Comparison of ENCODE assay signal across 8 mouse cellular contexts in genomic region chrX:85879198-85879977, GRCm38 (mm10). TPM values are rescaled to one million over a fixed set of nuclear protein-coding genes. Genes with fewer than 3 reads are reported as not detected.
A peak's percentile ranks its signal among the peaks of the same experiment; 100 is the strongest.
DNase-seq lines count a peak whose midpoint lies in the region; ATAC-seq lines count a peak whose summit lies in the region.

No protein-coding gene starts in this region.

- H3K36me3 ChIP-seq in hindbrain, embryonic 14.5 days (replicated peaks; ENCODE audit: control insufficient read depth, insufficient read depth): no peaks in the 10 kb centered on the region
- H3K36me3 ChIP-seq in hindbrain, embryonic 13.5 days: no peaks in the 10 kb centered on the region
- H3K36me3 ChIP-seq in neural tube, embryonic 15.5 days: no peaks in the 10 kb centered on the region

- H3K4me2 ChIP-seq in hindbrain, embryonic 14.5 days (replicated peaks): no peak overlapping the region
- no peak overlapping the region for H3K4me2 ChIP-seq in hindbrain, embryonic 13.5 days
- H3K4me2 ChIP-seq in neural tube, embryonic 15.5 days: no peak overlapping the region

- H3K9me3 ChIP-seq in hindbrain, embryonic 14.5 days (ENCODE audit: control insufficient read depth, low read length): no peaks in the 10 kb centered on the region
- H3K9me3 ChIP-seq in hindbrain, embryonic 13.5 days: no peaks in the 10 kb centered on the region
- H3K9me3 ChIP-seq in neural tube, embryonic 15.5 days (replicated peaks): no peaks in the 10 kb centered on the region

- H3K27me3 ChIP-seq in hindbrain, embryonic 14.5 days (ENCODE audit: control insufficient read depth, insufficient read depth, low read length): no peaks in the 10 kb centered on the region
- no peaks in the 10 kb centered on the region for H3K27me3 ChIP-seq in hindbrain, embryonic 13.5 days
- no peaks in the 10 kb centered on the region for H3K27me3 ChIP-seq in neural tube, embryonic 15.5 days (replicated peaks)

- no peaks in the 10 kb centered on the region for H3K4me1 ChIP-seq in hindbrain, embryonic 14.5 days (replicated peaks; ENCODE audit: control insufficient read depth, insufficient read depth, low read length)
- no peaks in the 10 kb centered on the region for H3K4me1 ChIP-seq in hindbrain, embryonic 13.5 days (replicated peaks)
- no peaks in the 10 kb centered on the region for H3K4me1 ChIP-seq in neural tube, embryonic 15.5 days

- H3K27ac ChIP-seq in hindbrain, embryonic 14.5 days: no peak overlapping the region
- H3K27ac ChIP-seq in hindbrain, embryonic 13.5 days: no peak overlapping the region
- H3K27ac ChIP-seq in neural tube, embryonic 15.5 days (replicated peaks): no peak overlapping the region

- 65% methylated on average over 7 of the region's 7 CpGs for WGBS in hindbrain, embryonic 14.5 days
- WGBS in hindbrain, embryonic 13.5 days: 70% methylated on average over 7 of the region's 7 CpGs
- 64% methylated on average over 7 of the region's 7 CpGs for WGBS in neural tube, embryonic 15.5 days

- no peak for ATAC-seq in hindbrain, embryonic 14.5 days (ENCODE audit: low FRiP score)
- ATAC-seq in hindbrain, embryonic 13.5 days (ENCODE audit: low FRiP score): no peak
- no peak for ATAC-seq in neural tube, embryonic 15.5 days (ENCODE audit: low FRiP score)

- peak; percentile 51 for DNase-seq in hindbrain, embryonic 14.5 days (ENCODE audit: low spot score)
- DNase-seq in CD8-positive naive resting alpha-beta T cell, adult 2 months (ENCODE audit: low read depth in 2 of 2, low spot score in 2 of 2): peak; percentile 2
- DNase-seq in adrenal gland, postnatal 36 days: peak; percentile 1 to 39
- peak; percentile 1 to 64 for DNase-seq in frontal cortex, adult 2 months (ENCODE audit: extremely low spot score in 1 of 2, low spot score in 1 of 2)
- DNase-seq in layer of hippocampus, adult 9-11 months: peak; percentile 9
- DNase-seq in mesoderm, embryonic 11.5 days (ENCODE audit: low read depth, low spot score): peak; percentile 17

- no peak overlapping the region for H3K9ac ChIP-seq in hindbrain, embryonic 14.5 days
- no peak overlapping the region for H3K9ac ChIP-seq in hindbrain, embryonic 13.5 days
- H3K9ac ChIP-seq in neural tube, embryonic 15.5 days (replicated peaks): no peak overlapping the region

- H3K4me3 ChIP-seq in hindbrain, embryonic 14.5 days (replicated peaks; ENCODE audit: low read length): no peak overlapping the region
- no peak overlapping the region for H3K4me3 ChIP-seq in hindbrain, embryonic 13.5 days
- H3K4me3 ChIP-seq in neural tube, embryonic 15.5 days (replicated peaks): no peak overlapping the region

RNA-seq across cellular contexts. Expression of gene 5430427O19Rik, which starts 9.2 kb away (rescaled TPM):
- polyA plus RNA-seq in hindbrain, embryonic 14.5 days (2014; fragmentation: Nextera tagmentation; extraction: Ambion mirVana): 0.05 and 0.15 TPM in 2 replicates
- not detected in 2 replicates for polyA plus RNA-seq in hindbrain, embryonic 13.5 days (2015; fragmentation: Nextera tagmentation; extraction: Ambion mirVana)
- total RNA-seq in adrenal gland, postnatal 36 days (2021): under 1 TPM; 0.20 to 0.26 TPM
- 0.15 and 0.16 TPM in 2 replicates for polyA plus RNA-seq in frontal cortex, adult 2 months (2012; rRNA removed)
- polyA plus RNA-seq in neural tube, embryonic 15.5 days (2015; fragmentation: Nextera tagmentation; extraction: Ambion mirVana): 0.04 and 0.60 TPM in 2 replicates
